Mouse (Mus musculus): ENCODE results near the gene Cpsf2.

Cpsf2 gene

GRCm38 (mm10) chr12:101980266-101980665 is 4.5 kb downstream of the Cpsf2 start:
- DNase-seq (ENCODE audit: low read depth, low spot score) = peak; percentile 81

GRCm38 (mm10) chr12:101981559-101981958 is 5.8 kb downstream of the Cpsf2 start:
- no peak for DNase-seq (ENCODE audit: low read depth, low spot score)

- DNase-seq (ENCODE audit: low read depth, low spot score) = no peak
Observed at GRCm38 (mm10) chr12:101982977-101983376, 7.2 kb downstream of the Cpsf2 start.

- DNase-seq (ENCODE audit: low read depth, low spot score) = peak; percentile 36
Observed at GRCm38 (mm10) chr12:101985110-101985509, 9.3 kb downstream of the Cpsf2 start.

- DNase-seq (ENCODE audit: low read depth, low spot score) = no peak
Observed at GRCm38 (mm10) chr12:101987659-101988058, 11.9 kb downstream of the Cpsf2 start.

GRCm38 (mm10) chr12:101994576-101995467 is 19.0 kb downstream of the Cpsf2 start:
- no peak for DNase-seq (ENCODE audit: low read depth, low spot score)

- no peak for DNase-seq (ENCODE audit: low read depth, low spot score)
Observed at GRCm38 (mm10) chr12:101998929-101999328, 23.1 kb downstream of the Cpsf2 start.

GRCm38 (mm10) chr12:102000785-102001184 is 25.0 kb downstream of the Cpsf2 start:
- no peak for DNase-seq (ENCODE audit: low read depth, low spot score)

GRCm38 (mm10) chr12:102008111-102008977 is 32.6 kb downstream of the Cpsf2 start:
- no peak for DNase-seq (ENCODE audit: low read depth, low spot score)

- no peak for DNase-seq (ENCODE audit: low read depth, low spot score)
Observed at GRCm38 (mm10) chr12:102009551-102009950, 33.8 kb downstream of the Cpsf2 start.

- no peak for DNase-seq (ENCODE audit: low read depth, low spot score)
Observed at GRCm38 (mm10) chr12:102014411-102014810, 38.6 kb downstream of the Cpsf2 start.

- no peak for DNase-seq (ENCODE audit: low read depth, low spot score)
Observed at GRCm38 (mm10) chr12:102015127-102015526, 39.3 kb downstream of the Cpsf2 start.

- DNase-seq (ENCODE audit: low read depth, low spot score) = no peak
Observed at GRCm38 (mm10) chr12:102021923-102022322, 46.1 kb downstream of the Cpsf2 start.

- no peak for DNase-seq (ENCODE audit: low read depth, low spot score)
Observed at GRCm38 (mm10) chr12:102029184-102029583, 53.4 kb downstream of the Cpsf2 start.

GRCm38 (mm10) chr12:102029892-102030446 is 54.2 kb downstream of the Cpsf2 start:
- no peak for DNase-seq (ENCODE audit: low read depth, low spot score)

- DNase-seq (ENCODE audit: low read depth, low spot score) = no peak
Observed at GRCm38 (mm10) chr12:102034934-102035333, 59.1 kb downstream of the Cpsf2 start.

- DNase-seq (ENCODE audit: low read depth, low spot score) = no peak
Observed at GRCm38 (mm10) chr12:102039861-102040260, 64.1 kb downstream of the Cpsf2 start.

GRCm38 (mm10) chr12:102041699-102042098 is 65.9 kb downstream of the Cpsf2 start:
- no peak for DNase-seq (ENCODE audit: low read depth, low spot score)

GRCm38 (mm10) chr12:102042247-102042646 is 66.5 kb downstream of the Cpsf2 start:
- DNase-seq (ENCODE audit: low read depth, low spot score) = no peak

- no peak for DNase-seq (ENCODE audit: low read depth, low spot score)
Observed at GRCm38 (mm10) chr12:102043840-102044239, 68.1 kb downstream of the Cpsf2 start.

GRCm38 (mm10) chr12:102054155-102054554 is 78.4 kb downstream of the Cpsf2 start:
- peak; percentile 16 for DNase-seq (ENCODE audit: low read depth, low spot score)

- no peak for DNase-seq (ENCODE audit: low read depth, low spot score)
Observed at GRCm38 (mm10) chr12:102055758-102056157, 80.0 kb downstream of the Cpsf2 start.
